Mouse (Mus musculus): Measurements from ENCODE around the gene Setd4. TPM values are rescaled to one million over a fixed set of nuclear protein-coding genes. Genes with fewer than 3 reads are reported as not detected.
"Not testable (repeated sequence)": the region's sequence is repeated elsewhere in the genome, so short reads cannot be mapped to it uniquely, and the experiment has no call there.

Setd4 gene
- 1 to 10 TPM; 1.0 to 1.4 TPM for total RNA-seq (2021)
- long read RNA-seq, experiment 1, partial matches to known transcripts = 0 of 2 reads
- long read RNA-seq, experiment 1, other reads (novel, unspliced or antisense) = 1 of 2 reads
- long read RNA-seq, experiment 2, partial matches to known transcripts = 0 of 1 reads
- long read RNA-seq, experiment 2, other reads (novel, unspliced or antisense) = 0 of 1 reads

DNA sequence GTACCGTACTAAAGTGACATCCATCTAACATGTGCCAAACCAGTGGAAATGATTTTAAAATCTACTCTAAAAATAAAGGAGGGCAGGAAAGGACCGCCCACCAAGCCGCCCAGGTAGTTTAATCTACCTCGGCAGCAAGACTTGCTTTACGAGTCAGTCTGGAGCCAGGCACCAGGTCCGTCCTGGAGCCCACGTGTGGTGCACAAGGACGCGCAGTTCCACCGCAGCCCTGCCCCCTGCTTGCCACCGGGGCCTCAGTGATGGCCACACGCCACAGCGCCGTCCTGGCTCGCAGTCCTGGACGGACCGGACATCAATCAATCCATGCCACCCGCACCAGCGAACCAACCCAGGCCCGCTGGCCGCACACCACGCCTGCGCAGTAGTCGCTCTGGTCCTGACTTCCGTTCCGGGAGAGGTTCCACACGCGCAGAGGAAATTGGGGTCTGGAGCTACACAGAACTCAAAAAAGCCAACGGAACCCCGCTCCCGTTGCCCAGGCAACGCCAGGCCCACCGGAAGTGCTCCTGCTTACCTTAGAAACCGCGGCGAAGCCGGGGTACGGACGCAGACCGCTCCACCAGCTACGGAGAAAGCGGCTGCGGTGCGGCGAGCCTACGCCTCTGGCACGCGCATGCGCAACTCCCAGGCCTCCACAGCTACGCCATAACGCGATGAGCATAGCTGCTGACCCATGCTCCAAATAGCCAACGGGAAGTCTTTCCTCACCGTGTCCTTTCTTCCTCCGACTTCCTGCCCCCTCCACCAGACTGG lies at the start of gene Setd4:
TSS of gene Setd4 (minus strand) at position 625 of the 774 bp plus-strand sequence.
- intact Hi-C loops (cut with DNase I) = no loop called here
- peak; percentile 94 for DNase-seq

DNA sequence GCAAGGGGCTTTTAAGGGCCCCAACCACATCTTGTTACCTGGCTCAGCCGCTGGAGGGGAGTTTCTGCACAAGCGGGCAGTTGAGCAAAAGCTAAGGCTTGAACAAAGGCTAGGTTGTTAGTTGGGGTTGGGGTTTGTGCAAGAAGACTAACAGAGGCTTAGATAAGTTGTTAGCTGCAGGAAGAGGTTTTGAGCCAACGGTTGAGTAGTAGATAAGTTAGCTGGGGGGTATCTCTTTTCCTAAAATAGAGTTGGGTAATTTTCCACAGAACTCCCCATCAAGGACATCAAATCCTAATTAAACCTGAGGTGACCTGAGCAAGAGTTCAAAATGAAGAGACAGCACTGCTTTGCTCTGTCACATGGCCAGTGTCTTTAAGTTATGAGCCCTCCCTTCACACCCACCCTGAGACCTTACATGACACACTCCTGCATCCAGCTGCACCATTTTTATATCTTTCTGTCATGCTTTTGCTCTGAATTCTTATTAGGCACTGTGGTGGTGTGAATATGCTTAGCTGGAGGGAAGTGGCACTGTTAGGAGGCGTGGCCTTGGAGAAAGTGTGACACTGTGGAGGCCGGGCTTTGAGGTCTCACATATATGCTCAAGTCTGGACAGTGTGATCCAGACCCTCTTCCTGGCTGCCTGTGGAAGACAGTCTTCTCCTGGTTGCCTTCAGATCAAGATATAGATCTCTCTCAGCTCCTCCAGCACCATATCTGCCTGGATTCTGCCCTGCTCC lies 44.7 kb upstream of the Setd4 start:
- intact Hi-C loops (cut with DNase I) = no loop called here
- no peak for DNase-seq

DNA sequence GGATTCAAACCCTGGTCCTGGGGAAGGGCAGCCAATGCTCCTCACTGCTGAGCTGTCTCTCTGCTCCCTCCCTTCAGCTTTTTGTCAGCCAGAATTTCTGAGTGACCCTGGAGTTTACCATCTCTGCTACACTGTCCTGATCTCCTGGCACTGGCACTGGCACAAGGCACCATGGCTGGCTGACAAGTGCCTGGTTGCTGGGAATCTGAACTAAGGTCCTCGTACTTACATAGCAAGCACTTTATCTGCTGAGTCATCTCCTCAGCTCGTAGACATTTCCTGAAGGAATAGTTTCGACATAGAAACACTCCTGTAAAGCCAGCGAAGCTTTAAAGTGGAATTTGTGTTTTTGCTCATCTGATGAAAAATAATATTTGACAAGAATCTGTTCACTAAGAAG lies 40.1 kb upstream of the Setd4 start:
- DNase-seq = no peak
- intact Hi-C loops (cut with DNase I) = no loop called here

DNA sequence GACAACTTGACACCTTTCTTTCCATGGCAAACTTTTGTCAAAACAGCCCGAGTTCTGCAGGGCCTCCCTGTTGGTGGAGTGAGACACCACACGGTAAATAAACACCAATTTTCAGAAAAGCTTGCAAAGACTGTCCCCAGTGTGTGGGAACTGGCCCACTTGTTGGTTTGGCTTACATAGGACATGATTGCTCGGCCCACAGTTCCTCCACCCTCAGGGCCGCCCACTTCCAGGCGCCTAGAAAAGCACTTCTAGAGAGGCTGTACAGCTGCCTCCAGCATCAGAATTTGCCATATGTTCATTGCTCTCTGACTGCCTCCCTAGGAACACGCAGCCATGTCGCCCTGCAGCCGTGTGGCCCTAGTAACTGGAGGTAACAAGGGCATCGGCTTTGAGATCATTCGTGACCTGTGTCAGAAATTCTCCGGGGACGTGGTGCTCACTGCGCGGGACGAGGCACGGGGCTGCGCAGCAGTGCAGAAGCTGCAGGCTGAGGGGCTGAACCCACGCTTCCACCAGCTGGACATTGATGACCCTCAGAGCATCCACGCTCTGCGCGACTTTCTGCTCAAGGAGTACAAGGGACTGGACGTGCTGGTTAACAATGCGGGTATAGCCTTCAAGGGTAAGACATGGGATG lies 24.0 kb upstream of the Setd4 start, which contains the start of gene Gm5678:
TSS of gene Gm5678 (plus strand) at position 337 of the 640 bp plus-strand sequence.
- DNase-seq = no peak
- intact Hi-C loops (cut with DNase I) = no loop called here

DNA sequence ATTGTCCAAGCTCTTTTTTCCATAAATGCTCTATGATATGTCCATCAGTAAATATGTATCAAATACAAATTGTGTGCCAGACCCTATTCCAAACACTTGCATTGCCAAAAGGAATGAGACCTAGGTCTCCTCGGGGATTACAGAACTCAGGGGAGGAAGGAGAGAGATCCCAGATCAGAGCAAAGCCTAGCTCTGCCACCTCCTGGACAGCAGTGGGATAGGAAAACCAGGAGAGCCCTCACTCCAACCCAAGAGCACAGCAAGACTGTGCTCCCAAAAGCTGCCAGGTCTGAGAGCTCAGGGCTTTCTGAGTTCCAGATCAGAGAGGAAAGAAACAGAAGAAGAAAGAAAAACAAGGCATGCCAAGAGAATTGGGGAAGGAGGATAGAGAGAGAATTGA lies 22.9 kb upstream of the Setd4 start:
- DNase-seq = no peak
- intact Hi-C loops (cut with DNase I) = no loop called here

DNA sequence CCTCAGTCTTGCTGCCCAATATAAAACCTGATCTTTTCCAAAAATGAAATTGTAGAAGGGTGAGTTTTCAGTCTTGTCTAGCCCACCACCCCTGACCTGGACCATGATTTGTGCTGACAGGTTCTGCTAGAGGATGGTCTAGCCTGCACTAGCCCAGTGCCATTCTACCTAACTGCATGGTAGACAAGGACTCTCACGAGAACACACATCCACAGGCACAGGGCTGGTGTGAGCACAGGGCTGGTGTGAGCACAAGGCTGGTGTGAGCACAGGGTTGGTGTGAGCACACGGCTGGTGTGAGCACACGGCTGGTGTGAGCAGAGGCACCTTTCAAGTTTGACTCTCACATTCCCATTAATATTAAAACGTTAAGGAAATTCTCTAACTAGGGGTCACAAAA lies 20.8 kb upstream of the Setd4 start:
- DNase-seq = no peak
- intact Hi-C loops (cut with DNase I) = no loop called here

DNA sequence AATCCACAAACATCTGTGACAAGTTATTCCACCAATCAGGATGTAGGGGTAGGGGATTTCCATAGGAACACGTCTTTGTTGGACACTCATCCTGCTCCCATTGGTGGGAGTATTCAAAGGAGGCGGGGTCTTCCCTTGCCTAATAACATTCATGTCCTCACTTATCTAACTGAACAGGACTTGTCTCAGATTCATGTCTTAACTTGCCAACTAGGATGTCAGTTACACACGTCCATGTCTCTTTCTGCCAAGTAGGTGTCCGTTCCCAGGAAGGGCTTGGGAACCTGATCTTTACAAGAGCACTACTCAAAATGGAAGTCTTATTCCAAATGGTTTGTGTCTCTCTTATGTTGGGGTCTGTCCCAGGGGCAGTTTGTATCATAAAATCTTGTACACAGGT lies 19.9 kb upstream of the Setd4 start:
- intact Hi-C loops (cut with DNase I); DNase-seq: not testable (repeated sequence)

DNA sequence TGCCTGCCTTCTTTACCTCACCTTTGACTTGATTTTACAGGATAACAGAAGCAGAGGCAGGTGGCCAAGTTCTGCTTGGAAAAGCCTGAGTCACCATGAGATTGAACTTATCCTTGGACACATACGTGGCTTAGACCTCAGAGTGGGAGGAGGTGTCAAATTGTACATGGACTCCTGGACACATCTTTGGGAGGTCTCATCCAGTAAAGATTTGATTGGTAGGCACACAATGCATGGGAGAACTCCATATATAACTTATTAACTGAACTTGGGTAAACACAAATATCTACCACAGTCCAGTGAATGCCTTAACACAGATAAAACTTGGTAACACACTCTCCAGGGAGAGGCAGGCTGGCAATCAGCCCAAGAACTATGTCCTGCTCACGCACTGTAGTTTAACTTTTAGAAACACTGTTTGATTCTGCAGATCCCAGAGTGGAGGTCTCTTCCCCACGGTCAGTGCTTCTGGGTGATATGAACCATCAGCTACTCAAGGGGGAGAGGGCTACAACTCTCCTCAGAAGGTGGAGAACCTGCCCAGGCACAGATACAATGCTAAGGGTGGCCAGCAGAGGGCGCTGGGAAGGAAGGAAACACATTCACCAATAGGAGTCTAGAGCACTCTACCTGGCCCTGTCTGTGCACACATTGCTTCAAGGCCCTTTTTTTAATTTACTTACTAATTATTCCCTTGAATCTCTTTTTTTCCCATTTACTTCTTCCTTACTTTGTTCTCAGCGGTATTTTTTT lies 11.4 kb upstream of the Setd4 start:
- peak; percentile 44 to 64 for DNase-seq
- intact Hi-C loops (cut with DNase I) = no loop called here

DNA sequence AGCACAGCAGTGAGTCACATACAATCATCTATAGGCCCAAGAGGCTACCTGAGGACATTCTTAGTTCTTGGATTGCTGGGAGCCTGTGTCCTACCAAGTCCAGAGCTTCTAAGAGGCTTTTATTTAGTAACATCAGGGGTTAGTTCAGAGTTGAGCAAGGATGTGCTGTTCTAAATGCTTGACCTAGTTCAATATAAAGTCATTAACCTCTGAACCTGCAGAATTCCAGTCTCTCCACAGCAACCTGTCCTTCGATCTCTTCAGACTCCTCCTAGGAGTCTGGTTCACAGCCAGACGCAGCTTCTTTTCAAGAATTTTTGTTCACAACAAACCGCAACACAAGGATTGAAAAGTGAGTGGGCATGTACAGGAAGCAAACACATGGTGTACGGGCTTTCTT lies 7.1 kb upstream of the Setd4 start:
- no peak for DNase-seq
- intact Hi-C loops (cut with DNase I) = loop anchor here (2.0 kb wide), 1 partner anchor 158 kb away; no protein-coding TSS in a partner anchor

DNA sequence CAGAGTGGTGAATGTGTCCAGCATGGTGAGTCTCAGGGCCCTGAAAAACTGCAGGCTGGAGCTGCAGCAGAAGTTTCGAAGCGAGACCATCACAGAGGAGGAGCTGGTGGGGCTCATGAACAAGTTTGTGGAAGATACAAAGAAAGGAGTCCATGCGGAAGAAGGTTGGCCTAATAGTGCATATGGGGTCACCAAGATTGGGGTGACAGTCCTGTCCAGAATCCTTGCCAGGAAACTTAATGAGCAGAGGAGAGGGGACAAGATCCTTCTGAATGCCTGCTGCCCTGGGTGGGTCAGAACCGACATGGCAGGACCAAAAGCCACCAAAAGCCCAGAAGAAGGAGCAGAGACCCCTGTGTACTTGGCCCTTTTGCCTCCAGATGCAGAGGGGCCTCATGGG lies 5.9 kb upstream of the Setd4 start:
- intact Hi-C loops (cut with DNase I) = loop anchor here (2.0 kb wide), 1 partner anchor 159 kb away; no protein-coding TSS in a partner anchor
- DNase-seq = no peak

DNA sequence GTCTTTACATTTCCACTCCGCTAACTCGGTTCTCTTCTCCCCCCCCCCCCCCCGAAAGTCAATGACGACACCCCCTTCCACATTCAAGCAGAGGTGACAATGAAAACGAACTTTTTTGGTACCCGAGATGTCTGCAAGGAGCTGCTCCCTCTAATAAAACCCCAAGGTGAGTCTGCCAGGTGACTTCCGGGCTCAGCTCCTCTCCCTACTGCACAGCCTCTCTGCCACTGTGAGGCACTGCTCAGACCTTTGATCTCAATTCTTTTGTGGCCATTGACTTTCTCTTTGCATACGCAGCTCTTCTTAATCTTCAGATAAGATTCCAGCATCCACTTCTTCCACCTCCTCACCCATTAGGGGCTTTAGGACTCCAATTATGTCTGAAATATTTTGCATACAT lies 4.9 kb upstream of the Setd4 start:
- no peak for DNase-seq
- intact Hi-C loops (cut with DNase I) = no loop called here

DNA sequence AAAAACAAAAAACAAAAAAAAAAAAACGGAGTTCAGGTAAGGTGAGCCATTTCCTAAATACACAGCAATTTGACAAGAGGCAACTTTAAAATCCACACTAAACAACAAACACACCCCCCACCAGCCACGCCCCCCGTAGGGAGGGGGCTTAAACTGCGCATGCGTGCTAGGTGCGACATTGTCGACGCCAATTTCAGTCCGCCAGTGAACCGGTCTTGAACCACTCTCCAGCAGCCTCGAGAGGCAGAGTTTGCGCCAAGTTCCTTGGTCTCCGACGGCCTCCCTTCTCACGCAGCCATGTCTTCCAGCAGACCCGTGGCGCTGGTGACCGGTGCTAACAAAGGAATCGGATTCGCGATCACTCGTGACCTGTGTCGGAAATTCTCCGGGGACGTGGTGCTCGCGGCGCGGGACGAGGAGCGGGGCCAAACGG lies 3.8 kb upstream of the Setd4 start:
- intact Hi-C loops (cut with DNase I) = no loop called here
- DNase-seq = peak; percentile 82

DNA sequence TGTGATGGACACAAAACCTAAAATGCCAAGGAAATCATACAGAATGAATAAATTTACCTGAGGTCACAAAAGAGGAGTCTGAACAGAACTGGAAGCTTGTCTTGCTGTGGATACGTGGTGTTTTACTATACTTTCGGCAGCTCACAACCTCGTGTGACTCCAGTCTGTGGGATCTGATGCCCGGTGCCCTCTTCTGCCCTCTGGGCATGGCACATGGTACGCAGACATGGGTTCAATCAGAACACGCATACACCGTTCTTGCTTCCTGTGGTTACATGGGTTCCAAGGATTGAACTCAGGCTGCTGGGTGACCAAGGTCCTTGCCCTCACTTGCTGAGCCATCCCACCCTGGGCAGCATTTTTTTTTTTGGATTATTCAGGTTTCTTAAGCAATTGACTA lies 2.3 kb upstream of the Setd4 start:
- intact Hi-C loops (cut with DNase I) = no loop called here
- no peak for DNase-seq

DNA sequence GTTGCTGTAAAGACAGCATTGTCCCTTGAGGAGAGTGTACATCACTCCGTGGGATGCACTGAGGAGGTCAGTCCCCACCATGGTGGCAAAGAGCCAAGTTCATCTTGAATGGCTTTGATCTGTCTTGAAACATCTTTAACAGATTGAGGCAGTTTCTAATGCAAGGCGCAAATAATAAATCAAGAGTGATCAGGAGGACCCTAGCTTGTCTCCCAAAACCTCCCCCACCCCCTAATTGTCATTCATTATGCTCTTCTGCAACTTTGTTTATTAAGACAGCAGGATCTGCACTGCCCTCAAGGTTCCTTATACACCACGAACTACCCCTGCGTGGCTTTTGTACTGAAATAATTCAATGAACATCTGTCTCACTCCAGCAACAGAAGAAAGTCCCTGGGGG lies 1.7 kb upstream of the Setd4 start, which contains the start of gene Cbr1:
TSS of gene Cbr1 (plus strand) at position 301 of the 400 bp plus-strand sequence.
- intact Hi-C loops (cut with DNase I) = no loop called here
- no peak for DNase-seq

DNA sequence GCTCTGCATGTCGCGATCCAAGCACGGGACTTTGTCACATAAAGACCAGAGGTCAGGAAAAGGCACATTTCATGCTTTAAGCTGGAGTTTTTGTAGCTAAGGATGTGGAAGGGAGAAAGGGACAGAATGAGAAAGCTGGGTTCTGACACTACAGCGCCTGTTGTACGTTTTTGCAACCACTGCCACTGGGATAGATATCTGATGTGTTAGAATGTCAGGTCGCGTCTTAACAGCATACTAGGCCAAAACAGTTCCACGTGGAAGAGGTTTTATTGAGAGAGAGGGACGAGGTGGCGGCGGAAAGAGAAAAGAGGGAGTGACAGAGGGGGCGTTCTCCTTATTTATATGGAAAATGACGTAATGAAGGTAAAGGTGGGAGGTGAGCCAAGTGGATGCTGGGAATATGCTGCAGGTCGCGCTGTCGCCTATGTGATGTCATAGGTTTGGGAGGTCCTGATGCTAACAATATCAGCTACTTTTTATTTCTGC lies 662 bp upstream of the Setd4 start:
- intact Hi-C loops (cut with DNase I) = no loop called here
- no peak for DNase-seq

DNA sequence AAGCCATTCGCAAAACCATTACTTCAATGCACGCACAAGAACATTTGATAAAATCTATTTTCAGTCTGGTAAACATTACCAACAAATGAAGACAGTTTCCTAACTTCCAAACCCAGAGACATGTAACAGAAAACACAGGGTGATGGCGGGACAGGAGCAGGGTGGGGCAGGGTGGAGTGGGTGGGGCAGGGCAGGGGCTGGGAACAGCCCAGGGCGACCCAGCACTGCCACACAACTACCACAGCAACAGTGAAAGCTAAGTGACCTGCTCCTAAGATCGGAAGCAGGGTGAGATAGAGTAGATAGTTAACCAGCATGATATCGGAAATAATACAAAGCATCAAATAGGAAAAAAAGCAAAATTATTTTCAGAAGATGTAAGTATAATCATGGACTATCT lies 4.4 kb downstream of the Setd4 start:
- DNase-seq = no peak
- intact Hi-C loops (cut with DNase I) = no loop called here

DNA sequence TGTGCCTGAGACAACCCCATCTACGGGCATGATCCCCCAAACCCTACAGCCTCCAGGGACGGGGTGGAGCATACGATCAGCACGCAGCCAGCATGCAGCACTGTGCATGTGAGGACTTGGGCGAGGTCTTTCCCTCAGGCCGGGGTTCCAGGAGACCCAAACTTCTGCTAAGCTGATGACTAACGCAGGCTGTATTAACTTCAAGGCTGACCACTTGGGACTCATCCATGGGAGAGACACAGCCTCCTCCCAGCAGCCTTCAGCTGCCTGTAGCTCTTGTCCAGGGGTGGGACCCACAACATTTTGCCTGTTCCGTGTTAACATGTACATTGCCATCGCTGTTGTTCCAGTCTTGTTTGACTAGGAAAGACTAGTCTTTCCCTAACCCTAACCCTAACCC lies 6.3 kb downstream of the Setd4 start:
- intact Hi-C loops (cut with DNase I) = no loop called here
- no peak for DNase-seq

DNA sequence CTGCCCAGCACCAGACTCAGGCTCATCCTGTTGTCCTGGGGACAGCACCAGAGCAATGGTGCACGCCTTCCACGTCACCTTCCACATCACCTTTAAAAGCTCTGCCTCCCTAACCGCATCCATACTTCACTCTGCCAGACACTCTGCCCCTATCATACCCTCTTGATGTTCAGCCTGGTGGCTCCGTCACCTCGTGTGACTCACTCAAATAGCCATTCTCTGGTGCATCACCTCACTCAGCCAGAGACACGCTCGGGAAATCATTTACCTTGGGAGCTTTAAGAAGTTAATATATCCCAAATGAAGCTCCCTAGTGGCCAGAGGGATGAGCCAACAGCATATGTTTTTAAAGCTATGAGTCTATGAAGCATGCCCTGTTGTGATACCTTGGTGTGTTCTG lies 7.1 kb downstream of the Setd4 start:
- DNase-seq = no peak
- intact Hi-C loops (cut with DNase I) = no loop called here

DNA sequence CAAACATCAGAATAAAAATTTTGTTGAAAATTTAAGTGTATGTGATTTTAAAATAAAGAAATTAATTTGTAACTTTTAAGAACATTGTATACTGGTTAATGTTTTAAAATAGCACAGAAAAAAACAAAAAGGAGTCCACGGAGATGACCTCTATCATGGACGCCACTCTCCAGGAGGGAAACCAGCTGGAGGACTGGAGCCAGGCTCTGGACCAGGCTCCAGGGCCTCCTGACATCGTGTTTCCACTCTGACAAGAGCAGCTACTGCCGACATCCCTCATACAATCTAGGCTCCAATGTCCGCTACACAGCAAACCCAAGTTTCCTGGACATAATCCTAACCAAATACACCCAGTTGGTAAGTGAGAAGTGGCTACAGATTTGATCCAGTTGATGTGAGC lies 8.1 kb downstream of the Setd4 start:
- intact Hi-C loops (cut with DNase I) = no loop called here
- DNase-seq = no peak

DNA sequence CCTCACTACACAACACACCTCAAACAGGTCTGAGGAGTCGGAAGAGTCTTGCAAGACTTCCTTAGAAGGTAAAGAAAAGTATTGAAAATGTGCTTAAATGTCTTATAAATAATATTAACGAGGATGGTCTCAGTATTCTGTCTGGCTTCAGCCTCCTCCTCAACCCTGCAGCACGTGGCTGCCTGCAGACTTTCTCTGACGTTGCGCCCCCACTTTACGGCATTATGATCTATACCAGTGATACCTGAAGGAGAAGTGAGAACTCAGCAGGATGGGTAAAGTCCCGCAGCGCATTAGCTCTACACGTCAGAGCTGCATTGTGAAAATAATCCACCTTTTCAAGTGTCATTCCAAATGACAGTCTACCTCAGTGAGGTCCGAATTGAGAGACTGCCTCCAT lies 9.4 kb downstream of the Setd4 start:
- intact Hi-C loops (cut with DNase I) = no loop called here
- DNase-seq = no peak

All from gastrocnemius, postnatal 36 days (tissue).